Mouse (Mus musculus): ENCODE measurements at regions not wholly inside any gene's neighbourhood (a gene's known extent, or its start where the extent isn't known, plus 50 kb on each side); places are given as distances from the start of the nearest gene placed in this dataset.
A peak's percentile ranks its signal among the peaks of the same experiment; 100 is the strongest.
"Not testable (repeated sequence)": the region's sequence is repeated elsewhere in the genome, so short reads cannot be mapped to it uniquely, and the experiment has no call there.

GRCm38 (mm10) chr6:109125447-109125846 lies 297.0 kb downstream of the Edem1 start:
- ATAC-seq (replicated peaks in 1 of 2; ENCODE audit: insufficient read depth in 1 of 2, low FRiP score in 2 of 2, low TSS enrichment in 1 of 2, low read depth in 1 of 2, poor library complexity in 2 of 2, severe bottlenecking in 2 of 2) = no peak

GRCm38 (mm10) chr6:109127203-109127602 lies 298.8 kb downstream of the Edem1 start:
- no peak for ATAC-seq (replicated peaks in 1 of 2; ENCODE audit: insufficient read depth in 1 of 2, low FRiP score in 2 of 2, low TSS enrichment in 1 of 2, low read depth in 1 of 2, poor library complexity in 2 of 2, severe bottlenecking in 2 of 2)

- no peak for ATAC-seq (replicated peaks in 1 of 2; ENCODE audit: insufficient read depth in 1 of 2, low FRiP score in 2 of 2, low TSS enrichment in 1 of 2, low read depth in 1 of 2, poor library complexity in 2 of 2, severe bottlenecking in 2 of 2)
Observed at GRCm38 (mm10) chr6:109146111-109146510, 317.7 kb downstream of the Edem1 start.

GRCm38 (mm10) chr6:109149043-109149442 lies 320.6 kb downstream of the Edem1 start:
- no peak for ATAC-seq (replicated peaks in 1 of 2; ENCODE audit: insufficient read depth in 1 of 2, low FRiP score in 2 of 2, low TSS enrichment in 1 of 2, low read depth in 1 of 2, poor library complexity in 2 of 2, severe bottlenecking in 2 of 2)

GRCm38 (mm10) chr6:109150023-109150911 lies 321.8 kb downstream of the Edem1 start:
- peak; percentile 66 to 71 for ATAC-seq (replicated peaks in 1 of 2; ENCODE audit: insufficient read depth in 1 of 2, low FRiP score in 2 of 2, low TSS enrichment in 1 of 2, low read depth in 1 of 2, poor library complexity in 2 of 2, severe bottlenecking in 2 of 2)

- ATAC-seq (replicated peaks in 1 of 2; ENCODE audit: insufficient read depth in 1 of 2, low FRiP score in 2 of 2, low TSS enrichment in 1 of 2, low read depth in 1 of 2, poor library complexity in 2 of 2, severe bottlenecking in 2 of 2) = no peak
Observed at GRCm38 (mm10) chr6:109150912-109151256, 322.4 kb downstream of the Edem1 start.

GRCm38 (mm10) chr6:109153624-109154023 lies 325.2 kb downstream of the Edem1 start:
- peak; percentile 77 to 82 for ATAC-seq (replicated peaks in 1 of 2; ENCODE audit: insufficient read depth in 1 of 2, low FRiP score in 2 of 2, low TSS enrichment in 1 of 2, low read depth in 1 of 2, poor library complexity in 2 of 2, severe bottlenecking in 2 of 2)

- no peak for ATAC-seq (replicated peaks in 1 of 2; ENCODE audit: insufficient read depth in 1 of 2, low FRiP score in 2 of 2, low TSS enrichment in 1 of 2, low read depth in 1 of 2, poor library complexity in 2 of 2, severe bottlenecking in 2 of 2)
Observed at GRCm38 (mm10) chr6:109159561-109159960, 331.1 kb downstream of the Edem1 start.

- no peak for ATAC-seq (replicated peaks in 1 of 2; ENCODE audit: insufficient read depth in 1 of 2, low FRiP score in 2 of 2, low TSS enrichment in 1 of 2, low read depth in 1 of 2, poor library complexity in 2 of 2, severe bottlenecking in 2 of 2)
Observed at GRCm38 (mm10) chr6:109167439-109167838, 339.0 kb downstream of the Edem1 start.

- no peak for ATAC-seq (replicated peaks in 1 of 2; ENCODE audit: insufficient read depth in 1 of 2, low FRiP score in 2 of 2, low TSS enrichment in 1 of 2, low read depth in 1 of 2, poor library complexity in 2 of 2, severe bottlenecking in 2 of 2)
Observed at GRCm38 (mm10) chr6:109172104-109172850, 343.8 kb downstream of the Edem1 start.

GRCm38 (mm10) chr6:109173015-109173414 lies 344.6 kb downstream of the Edem1 start:
- ATAC-seq (replicated peaks in 1 of 2; ENCODE audit: insufficient read depth in 1 of 2, low FRiP score in 2 of 2, low TSS enrichment in 1 of 2, low read depth in 1 of 2, poor library complexity in 2 of 2, severe bottlenecking in 2 of 2) = no peak

GRCm38 (mm10) chr6:109176876-109177275 lies 348.4 kb downstream of the Edem1 start:
- no peak for ATAC-seq (replicated peaks in 1 of 2; ENCODE audit: insufficient read depth in 1 of 2, low FRiP score in 2 of 2, low TSS enrichment in 1 of 2, low read depth in 1 of 2, poor library complexity in 2 of 2, severe bottlenecking in 2 of 2)

GRCm38 (mm10) chr6:109182878-109183277 lies 354.4 kb downstream of the Edem1 start:
- no peak for ATAC-seq (replicated peaks in 1 of 2; ENCODE audit: insufficient read depth in 1 of 2, low FRiP score in 2 of 2, low TSS enrichment in 1 of 2, low read depth in 1 of 2, poor library complexity in 2 of 2, severe bottlenecking in 2 of 2)

GRCm38 (mm10) chr6:109193061-109193460 lies 364.6 kb downstream of the Edem1 start:
- not testable (repeated sequence) for ATAC-seq (replicated peaks in 1 of 2; ENCODE audit: insufficient read depth in 1 of 2, low FRiP score in 2 of 2, low TSS enrichment in 1 of 2, low read depth in 1 of 2, poor library complexity in 2 of 2, severe bottlenecking in 2 of 2)

GRCm38 (mm10) chr6:109193603-109194002 lies 365.2 kb downstream of the Edem1 start:
- no peak for ATAC-seq (replicated peaks in 1 of 2; ENCODE audit: insufficient read depth in 1 of 2, low FRiP score in 2 of 2, low TSS enrichment in 1 of 2, low read depth in 1 of 2, poor library complexity in 2 of 2, severe bottlenecking in 2 of 2)

GRCm38 (mm10) chr6:109209699-109210098 lies 381.3 kb downstream of the Edem1 start:
- ATAC-seq (replicated peaks in 1 of 2; ENCODE audit: insufficient read depth in 1 of 2, low FRiP score in 2 of 2, low TSS enrichment in 1 of 2, low read depth in 1 of 2, poor library complexity in 2 of 2, severe bottlenecking in 2 of 2) = peak in 1 of 2 experiments; percentile 22; a peak in 2 of 4 replicates

- no peak for ATAC-seq (replicated peaks in 1 of 2; ENCODE audit: insufficient read depth in 1 of 2, low FRiP score in 2 of 2, low TSS enrichment in 1 of 2, low read depth in 1 of 2, poor library complexity in 2 of 2, severe bottlenecking in 2 of 2)
Observed at GRCm38 (mm10) chr6:109230391-109230790, 401.9 kb downstream of the Edem1 start.

GRCm38 (mm10) chr6:109233426-109233825 lies 405.0 kb downstream of the Edem1 start:
- ATAC-seq (replicated peaks in 1 of 2; ENCODE audit: insufficient read depth in 1 of 2, low FRiP score in 2 of 2, low TSS enrichment in 1 of 2, low read depth in 1 of 2, poor library complexity in 2 of 2, severe bottlenecking in 2 of 2) = no peak
